Mouse (Mus musculus): Measurements from ENCODE around the gene Grifin. TPM values are rescaled to one million over a fixed set of nuclear protein-coding genes. Genes with fewer than 3 reads are reported as not detected.
A peak's percentile ranks its signal among the peaks of the same experiment; 100 is the strongest.

Grifin gene
- polyA plus RNA-seq, 1 experiment from 2014 or later = not detected

DNA sequence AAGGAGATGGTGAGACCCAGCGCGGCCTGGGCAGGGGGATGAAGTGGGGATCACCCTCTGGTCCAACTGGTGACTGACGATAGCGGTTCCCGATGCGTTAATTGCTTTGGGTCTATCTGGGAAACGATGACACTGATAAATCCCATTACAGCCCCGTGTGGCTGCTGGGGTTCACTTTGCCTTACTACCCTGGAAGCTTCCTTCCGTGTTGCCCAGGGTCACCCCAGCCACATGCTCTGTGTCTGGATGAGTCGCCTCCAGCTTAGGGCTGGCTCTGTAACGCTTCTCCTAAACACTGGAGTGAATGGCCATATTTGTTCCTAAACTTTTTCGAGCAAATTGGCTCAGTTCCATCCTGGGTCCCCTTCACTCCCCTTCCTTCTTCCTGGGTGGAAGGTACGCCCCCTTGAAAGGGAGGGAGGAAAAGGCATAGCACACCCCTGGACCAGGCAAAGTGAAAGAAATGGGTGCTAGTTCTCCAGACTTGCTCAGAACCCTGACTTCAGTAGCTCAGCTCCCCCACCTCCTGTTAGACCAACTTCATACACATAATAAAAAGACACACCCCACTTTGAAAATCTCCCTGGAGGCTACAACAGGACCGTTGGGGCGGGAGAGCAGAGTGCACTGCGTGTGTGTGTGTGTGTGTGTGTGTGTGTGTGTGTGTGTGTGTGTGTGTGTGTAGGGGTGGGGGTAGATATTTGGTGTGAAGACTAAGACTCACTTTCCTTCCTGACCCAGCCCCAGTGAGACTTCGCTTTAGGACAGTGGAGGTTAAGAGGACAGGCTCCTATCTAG lies 43.2 kb upstream of the Grifin start:
- 1% methylated on average over 16 of the region's 17 CpGs for WGBS
- H3K4me2 ChIP-seq (ENCODE audit: low read depth, low read length) = peak overlapping the region; percentile 85
- H3K36me3 ChIP-seq (ENCODE audit: control insufficient read depth, insufficient read depth, low read length) = no peaks in the 10 kb centered on the region
- H3K9me3 ChIP-seq (ENCODE audit: control insufficient read depth, low read length) = no peaks in the 10 kb centered on the region
- H3K4me3 ChIP-seq (ENCODE audit: low read length) = peak overlapping the region; percentile 73
- H3K27me3 ChIP-seq (ENCODE audit: control insufficient read depth, insufficient read depth, low read depth, low read length) = peaks cover 25% of the 10 kb centered on the region
- H3K9ac ChIP-seq (ENCODE audit: low read length) = peak overlapping the region; percentile 83
- peaks cover 46% of the 10 kb centered on the region for H3K4me1 ChIP-seq (replicated peaks; ENCODE audit: control insufficient read depth, insufficient read depth, low read length)
- no peak for ATAC-seq (ENCODE audit: low read depth)
- peak overlapping the region; percentile 99 for H3K27ac ChIP-seq (ENCODE audit: low read length)

DNA sequence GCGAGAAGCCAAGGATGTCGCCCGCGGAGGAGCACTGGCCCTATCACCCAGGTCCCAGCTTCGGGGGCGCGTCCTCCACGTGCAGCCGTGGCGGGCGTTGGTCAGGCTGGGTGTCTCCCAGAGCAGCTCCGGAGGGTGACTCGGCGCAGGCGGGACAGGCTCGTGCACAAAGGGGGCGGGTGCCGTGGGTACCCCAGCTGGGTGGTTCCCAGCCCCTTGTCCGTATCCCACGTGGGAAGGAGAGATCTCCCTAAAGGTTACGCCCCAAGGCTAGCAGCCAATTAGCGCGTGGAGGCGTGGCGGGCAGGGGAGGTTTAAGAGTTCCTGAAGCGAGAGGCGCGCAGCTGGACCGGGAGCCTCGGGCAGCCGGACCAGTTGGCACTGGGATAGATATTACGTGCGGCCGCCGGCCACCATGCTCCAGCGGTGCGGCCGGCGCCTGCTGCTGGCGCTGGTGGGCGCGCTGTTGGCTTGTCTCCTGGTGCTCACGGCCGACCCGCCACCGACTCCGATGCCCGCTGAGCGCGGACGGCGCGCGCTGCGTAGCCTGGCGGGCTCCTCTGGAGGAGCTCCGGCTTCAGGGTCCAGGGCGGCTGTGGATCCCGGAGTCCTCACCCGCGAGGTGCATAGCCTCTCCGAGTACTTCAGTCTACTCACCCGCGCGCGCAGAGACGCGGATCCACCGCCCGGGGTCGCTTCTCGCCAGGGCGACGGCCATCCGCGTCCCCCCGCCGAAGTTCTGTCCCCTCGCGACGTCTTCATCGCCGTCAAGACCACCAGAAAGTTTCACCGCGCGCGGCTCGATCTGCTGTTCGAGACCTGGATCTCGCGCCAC lies 42.3 kb upstream of the Grifin start, which contains the start of gene Lfng:
TSS of gene Lfng (plus strand) at position 320 of the 835 bp plus-strand sequence.
- ATAC-seq (ENCODE audit: low read depth) = peak; percentile 60
- Histone ChIP-seq H3K4me2 (ENCODE audit: low read depth, low read length) (peak within 1 kb of the TSS; percentile 85), H3K27ac (ENCODE audit: low read length) (peak within 1 kb of the TSS; percentile 99), H3K9ac (ENCODE audit: low read length) (peak within 1 kb of the TSS; percentile 83), H3K4me1 (replicated peaks; ENCODE audit: control insufficient read depth, insufficient read depth, low read length) (peaks cover 44% of the 10 kb centered on the region), H3K9me3 (ENCODE audit: control insufficient read depth, low read length) (no peaks in the 10 kb centered on the region), H3K4me3 (ENCODE audit: low read length) (peak within 1 kb of the TSS; percentile 73), H3K36me3 (ENCODE audit: control insufficient read depth, insufficient read depth, low read length) (no peaks in the 10 kb centered on the region), H3K27me3 (ENCODE audit: control insufficient read depth, insufficient read depth, low read depth, low read length) (peaks cover 25% of the 10 kb centered on the region)
- WGBS = under 1% methylated on average over 91 of the region's 91 CpGs

DNA sequence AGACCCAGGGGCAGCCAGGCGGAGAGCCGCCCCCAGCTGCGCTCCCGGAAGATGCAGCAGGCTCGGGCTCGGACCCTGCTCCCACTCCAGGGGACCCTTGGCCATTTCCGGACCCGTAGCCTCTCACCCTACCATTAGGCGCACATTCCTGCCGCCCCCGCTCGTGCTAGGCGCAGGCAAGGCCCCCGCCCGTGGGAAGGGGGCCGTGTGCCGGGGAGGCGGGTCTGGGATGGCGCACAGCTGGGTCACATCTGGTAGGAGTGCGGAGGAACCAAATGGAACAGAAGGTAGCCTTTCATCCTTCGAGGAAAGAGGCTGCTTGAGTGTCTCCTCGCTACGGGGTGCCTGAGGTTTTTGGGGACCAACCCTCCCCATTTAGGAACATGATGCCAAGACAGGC lies 41.5 kb upstream of the Grifin start:
- H3K4me2 ChIP-seq (ENCODE audit: low read depth, low read length) = peak overlapping the region; percentile 85
- no peaks in the 10 kb centered on the region for H3K36me3 ChIP-seq (ENCODE audit: control insufficient read depth, insufficient read depth, low read length)
- WGBS = 1% methylated on average over 23 of the region's 23 CpGs
- H3K9ac ChIP-seq (ENCODE audit: low read length) = no peak overlapping the region
- peaks cover 38% of the 10 kb centered on the region for H3K4me1 ChIP-seq (replicated peaks; ENCODE audit: control insufficient read depth, insufficient read depth, low read length)
- H3K4me3 ChIP-seq (ENCODE audit: low read length) = peak overlapping the region; percentile 73
- no peak overlapping the region for H3K27ac ChIP-seq (ENCODE audit: low read length)
- peaks cover 25% of the 10 kb centered on the region for H3K27me3 ChIP-seq (ENCODE audit: control insufficient read depth, insufficient read depth, low read depth, low read length)
- ATAC-seq (ENCODE audit: low read depth) = no peak
- no peaks in the 10 kb centered on the region for H3K9me3 ChIP-seq (ENCODE audit: control insufficient read depth, low read length)

DNA sequence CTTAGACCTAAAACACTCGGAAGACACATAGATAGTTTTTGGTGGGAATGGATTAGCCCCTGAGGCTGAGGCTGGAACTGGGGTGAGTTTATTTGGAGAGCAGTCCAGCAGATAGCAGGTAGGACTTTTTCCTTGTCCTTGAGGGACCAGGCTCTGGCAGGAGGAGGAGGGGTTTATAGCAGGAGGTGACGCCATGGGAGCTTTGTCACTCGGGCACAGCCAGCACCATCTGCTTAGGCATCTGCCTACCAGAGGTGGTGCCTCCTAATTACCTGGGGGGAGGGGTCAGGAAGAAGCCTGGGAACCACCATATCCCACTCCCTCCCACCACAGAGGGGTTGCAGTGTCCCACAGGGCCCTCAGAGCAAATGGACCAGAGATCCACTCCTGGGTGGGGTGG lies 40.4 kb upstream of the Grifin start:
- ATAC-seq (ENCODE audit: low read depth) = no peak
- no peak overlapping the region for H3K4me2 ChIP-seq (ENCODE audit: low read depth, low read length)
- H3K4me3 ChIP-seq (ENCODE audit: low read length) = no peak overlapping the region
- H3K27me3 ChIP-seq (ENCODE audit: control insufficient read depth, insufficient read depth, low read depth, low read length) = peaks cover 25% of the 10 kb centered on the region
- H3K4me1 ChIP-seq (replicated peaks; ENCODE audit: control insufficient read depth, insufficient read depth, low read length) = peaks cover 26% of the 10 kb centered on the region
- no peak overlapping the region for H3K9ac ChIP-seq (ENCODE audit: low read length)
- no peaks in the 10 kb centered on the region for H3K9me3 ChIP-seq (ENCODE audit: control insufficient read depth, low read length)
- 23% methylated on average over 3 of the region's 3 CpGs for WGBS
- no peak overlapping the region for H3K27ac ChIP-seq (ENCODE audit: low read length)
- H3K36me3 ChIP-seq (ENCODE audit: control insufficient read depth, insufficient read depth, low read length) = no peaks in the 10 kb centered on the region

DNA sequence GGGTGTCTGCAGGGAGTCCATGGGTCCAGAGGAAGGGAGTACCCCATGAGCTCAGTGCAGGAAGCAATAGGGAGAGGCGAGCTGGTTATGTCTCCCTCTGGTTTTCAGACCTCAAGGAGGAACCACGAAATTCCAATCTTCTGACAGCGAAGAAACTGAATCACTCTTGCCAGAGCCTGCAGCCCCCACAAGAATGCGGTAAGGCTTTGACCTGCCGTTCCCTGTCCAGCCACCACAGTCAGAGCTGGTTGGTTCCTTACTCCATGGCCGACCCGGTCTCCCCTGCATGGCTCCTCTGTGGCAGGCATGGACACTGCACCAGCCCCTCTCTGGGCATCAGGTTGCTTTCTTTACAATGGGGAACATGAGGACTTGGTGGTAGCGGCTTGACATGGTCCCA lies 39.5 kb upstream of the Grifin start:
- Histone ChIP-seq H3K9ac (ENCODE audit: low read length) (no peak overlapping the region), H3K4me1 (replicated peaks; ENCODE audit: control insufficient read depth, insufficient read depth, low read length) (peaks cover 19% of the 10 kb centered on the region), H3K4me2 (ENCODE audit: low read depth, low read length) (no peak overlapping the region), H3K27me3 (ENCODE audit: control insufficient read depth, insufficient read depth, low read depth, low read length) (peaks cover 25% of the 10 kb centered on the region), H3K4me3 (ENCODE audit: low read length) (no peak overlapping the region), H3K9me3 (ENCODE audit: control insufficient read depth, low read length) (no peaks in the 10 kb centered on the region), H3K27ac (ENCODE audit: low read length) (no peak overlapping the region), H3K36me3 (ENCODE audit: control insufficient read depth, insufficient read depth, low read length) (no peaks in the 10 kb centered on the region)
- no peak for ATAC-seq (ENCODE audit: low read depth)
- WGBS = 48% methylated on average over 8 of the region's 8 CpGs

DNA sequence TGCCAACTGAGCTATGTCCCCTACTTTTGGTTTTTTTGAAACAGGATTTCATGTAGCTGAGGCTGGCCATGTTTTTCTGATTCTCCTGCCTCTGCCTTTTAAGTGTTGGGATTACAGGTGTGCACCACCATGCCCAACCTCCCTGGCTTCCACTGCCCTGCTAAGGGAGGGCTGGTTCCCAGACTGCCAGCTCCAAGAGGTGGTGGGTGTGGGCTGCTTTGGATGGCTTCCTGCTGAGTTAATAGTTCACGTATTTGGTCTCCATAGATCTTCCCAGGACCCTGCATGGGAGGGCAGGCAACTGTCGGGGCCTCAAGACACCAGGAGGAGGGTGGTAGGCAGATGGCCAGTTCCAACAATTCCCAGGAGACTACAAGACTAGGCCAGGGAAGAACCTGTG lies 37.7 kb upstream of the Grifin start:
- Histone ChIP-seq H3K4me3 (ENCODE audit: low read length) (no peak overlapping the region), H3K27ac (ENCODE audit: low read length) (no peak overlapping the region), H3K27me3 (ENCODE audit: control insufficient read depth, insufficient read depth, low read depth, low read length) (peaks cover 20% of the 10 kb centered on the region), H3K4me2 (ENCODE audit: low read depth, low read length) (no peak overlapping the region), H3K9me3 (ENCODE audit: control insufficient read depth, low read length) (no peaks in the 10 kb centered on the region), H3K4me1 (replicated peaks; ENCODE audit: control insufficient read depth, insufficient read depth, low read length) (peaks cover 12% of the 10 kb centered on the region), H3K36me3 (ENCODE audit: control insufficient read depth, insufficient read depth, low read length) (no peaks in the 10 kb centered on the region), H3K9ac (ENCODE audit: low read length) (no peak overlapping the region)
- 41% methylated on average over 2 of the region's 2 CpGs for WGBS
- ATAC-seq (ENCODE audit: low read depth) = no peak

DNA sequence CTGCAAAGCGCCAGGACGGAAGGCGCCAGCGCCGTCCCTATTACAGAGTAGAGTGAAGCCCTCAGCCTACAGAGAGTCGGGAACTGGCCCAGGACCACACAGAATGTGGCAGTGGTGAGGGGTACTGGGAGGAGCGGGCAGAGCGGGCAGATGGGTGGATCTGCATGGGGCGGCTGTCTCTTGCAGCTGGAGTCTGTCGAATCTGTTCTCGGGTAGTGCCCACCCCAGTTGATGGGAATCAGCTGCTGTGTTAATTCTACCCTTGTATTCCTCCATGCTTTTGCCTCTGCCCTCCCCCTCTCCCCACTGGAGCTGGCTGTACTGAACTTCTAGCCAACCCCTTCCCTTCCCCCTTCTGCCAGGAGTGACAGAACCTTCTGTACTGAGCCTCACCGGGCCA lies 36.8 kb upstream of the Grifin start:
- Histone ChIP-seq H3K4me3 (ENCODE audit: low read length) (no peak overlapping the region), H3K27me3 (ENCODE audit: control insufficient read depth, insufficient read depth, low read depth, low read length) (peaks cover 17% of the 10 kb centered on the region), H3K9me3 (ENCODE audit: control insufficient read depth, low read length) (no peaks in the 10 kb centered on the region), H3K27ac (ENCODE audit: low read length) (no peak overlapping the region), H3K4me1 (replicated peaks; ENCODE audit: control insufficient read depth, insufficient read depth, low read length) (peaks cover 11% of the 10 kb centered on the region), H3K9ac (ENCODE audit: low read length) (no peak overlapping the region), H3K36me3 (ENCODE audit: control insufficient read depth, insufficient read depth, low read length) (no peaks in the 10 kb centered on the region), H3K4me2 (ENCODE audit: low read depth, low read length) (no peak overlapping the region)
- ATAC-seq (ENCODE audit: low read depth) = no peak
- 64% methylated on average over 12 of the region's 12 CpGs for WGBS

DNA sequence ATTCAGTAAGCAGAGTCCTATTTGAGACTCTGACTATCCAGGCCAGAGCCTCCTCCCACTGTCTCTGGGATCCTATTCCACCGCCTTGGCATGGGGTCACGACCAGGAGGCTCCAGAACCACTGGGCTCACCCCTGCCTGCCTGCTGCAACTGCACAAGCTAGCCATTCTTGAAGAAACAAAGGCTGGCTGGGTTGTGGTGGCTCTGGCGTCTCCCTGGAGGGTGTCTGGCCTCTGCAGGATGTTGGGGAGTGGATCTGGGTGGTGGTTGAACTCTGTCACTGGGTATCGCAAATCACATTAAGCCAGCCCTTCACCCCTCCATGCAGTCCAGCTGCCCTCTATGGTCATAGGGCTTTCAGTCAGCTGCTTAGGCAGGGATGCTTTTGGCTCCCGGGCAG lies 35.1 kb upstream of the Grifin start:
- no peaks in the 10 kb centered on the region for H3K36me3 ChIP-seq (ENCODE audit: control insufficient read depth, insufficient read depth, low read length)
- H3K4me2 ChIP-seq (ENCODE audit: low read depth, low read length) = no peak overlapping the region
- no peaks in the 10 kb centered on the region for H3K9me3 ChIP-seq (ENCODE audit: control insufficient read depth, low read length)
- H3K4me3 ChIP-seq (ENCODE audit: low read length) = no peak overlapping the region
- no peaks in the 10 kb centered on the region; the same call in 1 of the 2 replicates for H3K27me3 ChIP-seq (ENCODE audit: control insufficient read depth, insufficient read depth, low read depth, low read length)
- no peak for ATAC-seq (ENCODE audit: low read depth)
- WGBS = 61% methylated on average over 5 of the region's 5 CpGs
- H3K9ac ChIP-seq (ENCODE audit: low read length) = no peak overlapping the region
- H3K27ac ChIP-seq (ENCODE audit: low read length) = no peak overlapping the region
- peaks cover 10% of the 10 kb centered on the region for H3K4me1 ChIP-seq (replicated peaks; ENCODE audit: control insufficient read depth, insufficient read depth, low read length)

DNA sequence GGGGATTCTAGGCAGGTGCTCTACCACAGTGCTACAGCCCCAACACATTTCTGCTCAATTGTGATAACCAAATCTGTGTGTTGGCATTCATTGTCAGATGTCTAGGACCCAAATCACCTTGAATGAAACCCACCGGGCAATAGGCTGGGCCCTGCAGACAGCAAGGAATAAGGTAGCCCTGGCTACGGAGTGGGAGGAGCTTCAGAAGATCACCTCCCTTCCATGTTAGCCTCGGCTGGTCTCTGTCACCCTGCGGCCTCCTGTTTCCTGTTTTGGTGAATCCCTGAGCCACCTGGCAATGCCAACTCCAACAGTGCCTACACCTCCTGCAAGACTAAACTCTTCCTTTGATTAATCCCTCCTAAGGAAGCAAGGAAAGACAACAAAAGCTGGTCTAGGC lies 32.9 kb upstream of the Grifin start:
- no peak overlapping the region for H3K4me2 ChIP-seq (ENCODE audit: low read depth, low read length)
- H3K9me3 ChIP-seq (ENCODE audit: control insufficient read depth, low read length) = no peaks in the 10 kb centered on the region
- no peak overlapping the region for H3K4me3 ChIP-seq (ENCODE audit: low read length)
- WGBS = 75% methylated on average over 4 of the region's 4 CpGs
- H3K9ac ChIP-seq (ENCODE audit: low read length) = no peak overlapping the region
- no peaks in the 10 kb centered on the region for H3K36me3 ChIP-seq (ENCODE audit: control insufficient read depth, insufficient read depth, low read length)
- no peak for ATAC-seq (ENCODE audit: low read depth)
- no peaks in the 10 kb centered on the region; the same call in 1 of the 2 replicates for H3K27me3 ChIP-seq (ENCODE audit: control insufficient read depth, insufficient read depth, low read depth, low read length)
- H3K27ac ChIP-seq (ENCODE audit: low read length) = no peak overlapping the region
- H3K4me1 ChIP-seq (replicated peaks; ENCODE audit: control insufficient read depth, insufficient read depth, low read length) = peaks cover 10% of the 10 kb centered on the region
